Mouse (Mus musculus) brain, adult 10 weeks (tissue): ENCODE results near the gene Hydin. TPM values are rescaled to one million over a fixed set of nuclear protein-coding genes. Genes with fewer than 3 reads are reported as not detected.

ENCODE experiments used
- polyA plus RNA-seq: library from polyadenylated mRNA; stranded (reverse); fragments of 350-450 nt; fragmentation: Illumina TruSeq; extraction: RNeasy Lipid Tissue Mini Kit (QIAGEN cat#74804); gene quantifications from one replicate; pipeline ENCODE4 v1.2.3, GENCODE M21; 2015; ENCODE audit warnings: low read depth, low replicate concordance

Hydin gene
- polyA plus RNA-seq = 0.48 TPM

GRCm38 (mm10) chr8:110266741-110267140 is at the start of gene Hydin:
Gene Hydin, plus strand, starts transcription at chr8:110266977.

GRCm38 (mm10) chr8:110618391-110619207 is 351.8 kb downstream of the Hydin start, which contains the start of gene Vac14:
Gene Vac14, plus strand, starts transcription at chr8:110618585.

Other genes with a start within 250 kb of the Hydin start
- not detected for gene Chst4, start 227.2 kb upstream of the Hydin start, polyA plus RNA-seq
- 28.6 TPM for gene Zfp612, start 187.2 kb upstream of the Hydin start, polyA plus RNA-seq
- not detected for gene Gm21964, start 165.8 kb upstream of the Hydin start, polyA plus RNA-seq
- not detected for gene Gm17720, start 164.2 kb upstream of the Hydin start, polyA plus RNA-seq
- 74.2 TPM for gene Calb2, start 98.8 kb upstream of the Hydin start, polyA plus RNA-seq
- gene Cmtr2, start 51.3 kb upstream of the Hydin start, polyA plus RNA-seq = 6.0 TPM